Mouse (Mus musculus): ENCODE measurements at regions not wholly inside any gene's neighbourhood (a gene's known extent, or its start where the extent isn't known, plus 50 kb on each side); places are given as distances from the start of the nearest gene placed in this dataset.

DNA sequence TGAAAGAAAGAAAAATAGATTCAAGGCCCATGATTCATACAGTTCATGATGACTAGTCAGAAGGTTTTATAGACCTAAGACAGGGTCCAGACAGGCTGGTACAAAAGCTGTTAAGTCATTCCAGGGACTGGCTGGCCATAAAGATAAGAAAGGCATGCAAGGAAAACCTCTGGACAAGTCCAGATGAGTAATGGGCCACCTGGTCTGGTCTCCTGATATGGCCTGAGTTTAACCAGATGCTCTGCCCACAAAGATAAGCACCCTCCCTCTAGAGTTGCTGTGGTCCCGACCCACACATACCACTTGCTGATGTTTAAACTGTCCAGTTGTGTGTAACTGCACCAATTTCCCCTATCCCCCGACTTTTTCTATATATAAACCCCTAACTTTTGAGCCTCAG is 934.7 kb upstream of the Ndn start:
- in situ Hi-C loops (cut with MboI, MseI) = no loop called here

DNA sequence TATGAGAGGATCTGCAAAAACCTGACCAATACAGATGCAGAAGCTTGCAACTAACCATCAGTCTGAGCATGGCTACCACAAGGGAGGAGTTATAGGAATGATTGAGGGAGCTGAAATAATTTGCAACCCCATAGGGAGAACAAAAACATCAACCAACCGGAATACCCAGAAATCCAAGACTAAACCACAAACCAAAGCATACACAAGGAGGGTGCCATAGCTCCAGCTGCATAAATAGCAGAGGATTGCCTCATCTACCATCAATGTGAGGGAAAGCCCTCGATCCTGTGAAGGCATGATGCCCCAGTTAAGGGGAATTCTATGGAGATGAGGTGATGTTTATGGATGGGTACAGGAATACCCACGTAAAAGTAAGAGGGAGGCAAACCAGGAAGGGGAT is 929.8 kb upstream of the Ndn start:
- in situ Hi-C loops (cut with MboI, MseI) = no loop called here

- in situ Hi-C loops (cut with MboI, MseI) = no loop called here
Observed at GRCm38 (mm10) chr7:61455805-61456204, 890.6 kb upstream of the Ndn start.

GRCm38 (mm10) chr7:61481074-61481473 is 865.3 kb upstream of the Ndn start:
- in situ Hi-C loops (cut with MboI, MseI) = loop anchor here (10.0 kb wide), 1 partner anchor 236 kb away; no protein-coding TSS in a partner anchor

DNA sequence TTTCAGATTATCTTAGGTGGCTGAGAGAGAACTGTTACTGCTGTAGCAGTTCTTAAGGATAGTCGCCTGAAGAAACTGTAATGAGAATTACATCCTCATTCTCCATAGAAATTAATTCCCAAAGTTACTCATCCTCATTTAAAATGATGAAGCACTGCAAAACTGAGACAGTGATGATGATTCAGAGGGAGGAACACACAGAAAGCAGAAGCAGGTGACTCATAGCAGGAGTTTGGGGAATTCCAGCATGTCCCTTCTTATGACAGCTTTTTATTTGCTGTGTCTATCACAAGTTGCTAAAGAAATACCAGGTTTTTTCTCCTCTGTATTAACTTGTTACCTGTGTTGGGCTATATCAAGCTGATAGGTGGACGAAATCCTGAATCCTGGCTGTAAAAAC is 831.6 kb upstream of the Ndn start:
- in situ Hi-C loops (cut with MboI, MseI) = no loop called here

DNA sequence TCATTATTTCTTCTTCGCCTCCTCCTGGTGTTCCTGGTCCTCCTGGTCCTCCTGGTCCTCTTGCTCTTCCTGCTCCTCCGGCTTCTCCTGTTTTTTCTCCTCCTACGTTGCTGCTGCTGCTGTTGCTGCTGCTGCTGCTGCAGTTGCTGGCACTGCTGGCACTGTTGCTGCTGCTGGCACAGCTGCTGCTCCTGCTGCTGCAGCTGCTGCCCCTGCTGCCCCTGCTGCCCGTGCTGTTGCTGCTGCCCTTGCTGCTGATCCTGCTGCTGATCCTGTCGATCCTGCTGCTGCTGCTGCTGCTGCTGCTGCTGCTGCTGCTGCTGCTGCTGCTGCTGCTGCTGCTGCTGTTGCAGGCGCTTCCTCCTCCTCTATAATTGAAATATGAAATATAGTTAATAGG is 811.2 kb upstream of the Ndn start:
- in situ Hi-C loops (cut with MboI, MseI) = no loop called here

Data from T-helper 2 cell (primary cell).